Mouse (Mus musculus): ENCODE results near the gene Bok. TPM values are rescaled to one million over a fixed set of nuclear protein-coding genes. Genes with fewer than 3 reads are reported as not detected.

Bok gene
- polyA plus RNA-seq, 1 experiment, result 3.1 TPM

DNA sequence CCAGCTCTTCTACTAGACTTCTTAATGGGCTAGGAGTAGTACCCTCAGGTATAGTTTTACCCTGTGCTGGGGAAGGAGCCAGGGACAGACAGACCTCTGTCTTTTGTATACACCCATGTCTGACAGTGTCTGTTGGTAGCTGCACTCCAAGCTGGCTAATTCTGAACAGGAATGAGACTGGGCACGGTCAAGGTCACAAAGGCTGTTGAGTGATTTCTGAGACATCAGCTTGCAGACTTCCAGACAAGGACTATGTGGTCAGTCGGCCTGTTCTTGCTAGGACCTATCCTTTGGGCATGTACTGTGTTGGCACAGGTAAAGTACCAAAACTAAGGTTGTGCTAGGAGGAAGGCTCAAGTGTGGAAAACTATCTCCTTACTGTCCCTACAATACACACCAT is 30.7 kb downstream of the Bok start:
- H3K4me1 ChIP-seq (ENCODE audit: control insufficient read depth, insufficient read depth, low read length), result no peaks in the 10 kb centered on the region
- H3K4me3 ChIP-seq (replicated peaks; ENCODE audit: control insufficient read depth, low read depth, low read length), result no peak overlapping the region
- H3K27ac ChIP-seq (ENCODE audit: control insufficient read depth, insufficient read depth, low read depth, low read length, poor library complexity), result no peak overlapping the region
- TF ChIP-seq CTCF (IDR thresholded peaks at IDR 0.05; ENCODE audit: control insufficient read depth, insufficient read depth, low read length) (no peak), POLR2A (IDR thresholded peaks at IDR 0.05; ENCODE audit: borderline replicate concordance, control insufficient read depth, low read depth, low read length) (no peak)
- 76% methylated on average over 2 of the region's 2 CpGs for WGBS

DNA sequence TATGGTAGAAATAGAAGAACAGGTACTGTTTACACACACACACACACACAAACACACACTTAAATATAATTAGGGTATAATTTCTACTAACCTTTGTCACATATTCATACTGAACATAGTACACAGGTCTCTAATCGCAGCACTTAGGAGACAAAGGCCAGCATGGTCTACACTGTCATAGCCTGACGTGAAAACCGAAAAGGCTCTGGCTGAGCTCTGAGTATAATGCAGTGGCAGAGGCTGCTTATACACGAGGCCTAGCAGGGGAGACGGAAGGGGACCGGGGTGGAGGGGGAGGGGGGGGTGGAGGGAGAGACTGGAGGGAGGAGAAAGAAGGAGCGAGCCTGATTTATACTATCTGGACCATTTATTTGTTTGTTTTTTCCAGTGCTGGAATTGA is 36.1 kb downstream of the Bok start:
- Histone ChIP-seq H3K4me3 (replicated peaks; ENCODE audit: control insufficient read depth, low read depth, low read length) (no peak overlapping the region), H3K27ac (ENCODE audit: control insufficient read depth, insufficient read depth, low read depth, low read length, poor library complexity) (no peak overlapping the region), H3K4me1 (ENCODE audit: control insufficient read depth, insufficient read depth, low read length) (no peaks in the 10 kb centered on the region)
- WGBS, result 93% methylated on average over 7 of the region's 7 CpGs
- no peak for TF ChIP-seq POLR2A (IDR thresholded peaks at IDR 0.05; ENCODE audit: borderline replicate concordance, control insufficient read depth, low read depth, low read length)
- TF ChIP-seq CTCF (IDR thresholded peaks at IDR 0.05; ENCODE audit: control insufficient read depth, insufficient read depth, low read length), result no peak

DNA sequence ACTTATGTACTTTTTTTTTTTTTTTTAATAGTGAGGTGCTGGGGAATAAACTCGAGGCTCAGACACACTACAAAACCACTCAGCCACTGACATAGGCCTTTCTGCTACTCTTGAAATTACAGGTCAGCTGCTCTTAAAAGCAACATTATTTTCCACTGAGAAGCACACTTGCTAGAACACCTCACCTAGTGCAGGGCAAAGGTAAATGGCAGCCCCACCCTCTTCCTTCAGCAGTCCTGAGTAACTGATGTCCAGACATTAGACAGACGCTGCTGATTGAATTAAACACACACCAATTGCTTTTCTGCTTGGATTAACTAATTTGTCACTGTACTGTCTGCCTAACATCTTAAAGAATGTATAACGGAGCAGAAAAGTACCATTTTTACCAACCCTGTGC is 39.2 kb downstream of the Bok start:
- TF ChIP-seq CTCF (IDR thresholded peaks at IDR 0.05; ENCODE audit: control insufficient read depth, insufficient read depth, low read length) (no peak), POLR2A (IDR thresholded peaks at IDR 0.05; ENCODE audit: borderline replicate concordance, control insufficient read depth, low read depth, low read length) (no peak)
- 81% methylated on average over 3 of the region's 3 CpGs for WGBS
- Histone ChIP-seq H3K27ac (ENCODE audit: control insufficient read depth, insufficient read depth, low read depth, low read length, poor library complexity) (no peak overlapping the region), H3K4me3 (replicated peaks; ENCODE audit: control insufficient read depth, low read depth, low read length) (no peak overlapping the region), H3K4me1 (ENCODE audit: control insufficient read depth, insufficient read depth, low read length) (no peaks in the 10 kb centered on the region)

GRCm38 (mm10) chr1:93725665-93726064 is 40.2 kb downstream of the Bok start:
- WGBS, result 85% methylated on average over 5 of the region's 5 CpGs
- Histone ChIP-seq H3K4me1 (ENCODE audit: control insufficient read depth, insufficient read depth, low read length) (no peaks in the 10 kb centered on the region), H3K27ac (ENCODE audit: control insufficient read depth, insufficient read depth, low read depth, low read length, poor library complexity) (no peak overlapping the region), H3K4me3 (replicated peaks; ENCODE audit: control insufficient read depth, low read depth, low read length) (no peak overlapping the region)
- TF ChIP-seq POLR2A (IDR thresholded peaks at IDR 0.05; ENCODE audit: borderline replicate concordance, control insufficient read depth, low read depth, low read length) (no peak), CTCF (IDR thresholded peaks at IDR 0.05; ENCODE audit: control insufficient read depth, insufficient read depth, low read length) (no peak)

GRCm38 (mm10) chr1:93726116-93726515 is 40.7 kb downstream of the Bok start:
- no peak for TF ChIP-seq POLR2A (IDR thresholded peaks at IDR 0.05; ENCODE audit: borderline replicate concordance, control insufficient read depth, low read depth, low read length)
- no peak for TF ChIP-seq CTCF (IDR thresholded peaks at IDR 0.05; ENCODE audit: control insufficient read depth, insufficient read depth, low read length)
- WGBS, result 84% methylated on average over 3 of the region's 3 CpGs
- Histone ChIP-seq H3K27ac (ENCODE audit: control insufficient read depth, insufficient read depth, low read depth, low read length, poor library complexity) (no peak overlapping the region), H3K4me1 (ENCODE audit: control insufficient read depth, insufficient read depth, low read length) (no peaks in the 10 kb centered on the region), H3K4me3 (replicated peaks; ENCODE audit: control insufficient read depth, low read depth, low read length) (no peak overlapping the region)

DNA sequence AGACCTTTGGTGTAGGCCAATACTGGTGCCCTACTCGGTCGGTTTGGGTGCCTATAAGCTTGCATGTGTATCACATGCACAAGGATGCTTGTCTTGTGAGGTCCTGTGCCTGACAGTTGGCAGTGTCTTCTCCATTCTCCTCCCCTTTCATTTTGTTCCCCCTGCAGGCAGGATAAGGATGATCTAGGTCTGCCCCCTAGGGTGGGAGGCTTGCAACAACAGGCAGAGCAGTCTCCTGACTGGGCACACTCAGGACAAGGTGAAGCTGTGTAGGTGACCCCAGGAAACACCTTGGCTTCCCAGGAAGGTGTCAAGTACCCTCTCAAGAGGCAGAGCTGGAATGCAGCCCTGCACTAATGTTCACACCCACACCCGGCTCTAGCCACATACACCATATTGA is 41.5 kb downstream of the Bok start:
- Histone ChIP-seq H3K4me1 (ENCODE audit: control insufficient read depth, insufficient read depth, low read length) (no peaks in the 10 kb centered on the region), H3K4me3 (replicated peaks; ENCODE audit: control insufficient read depth, low read depth, low read length) (no peak overlapping the region), H3K27ac (ENCODE audit: control insufficient read depth, insufficient read depth, low read depth, low read length, poor library complexity) (no peak overlapping the region)
- TF ChIP-seq CTCF (IDR thresholded peaks at IDR 0.05; ENCODE audit: control insufficient read depth, insufficient read depth, low read length) (peak; percentile 78), POLR2A (IDR thresholded peaks at IDR 0.05; ENCODE audit: borderline replicate concordance, control insufficient read depth, low read depth, low read length) (no peak)
- WGBS, result 52% methylated on average over 3 of the region's 3 CpGs

GRCm38 (mm10) chr1:93731103-93731502 is 45.6 kb downstream of the Bok start:
- no peaks in the 10 kb centered on the region for H3K4me1 ChIP-seq (ENCODE audit: control insufficient read depth, insufficient read depth, low read length)
- no peak overlapping the region for H3K27ac ChIP-seq (ENCODE audit: control insufficient read depth, insufficient read depth, low read depth, low read length, poor library complexity)
- WGBS, result 89% methylated on average over 5 of the region's 5 CpGs
- TF ChIP-seq CTCF (IDR thresholded peaks at IDR 0.05; ENCODE audit: control insufficient read depth, insufficient read depth, low read length) (no peak), POLR2A (IDR thresholded peaks at IDR 0.05; ENCODE audit: borderline replicate concordance, control insufficient read depth, low read depth, low read length) (no peak)
- H3K4me3 ChIP-seq (replicated peaks; ENCODE audit: control insufficient read depth, low read depth, low read length), result no peak overlapping the region

- Histone ChIP-seq H3K4me1 (ENCODE audit: control insufficient read depth, insufficient read depth, low read length) (no peaks in the 10 kb centered on the region), H3K27ac (ENCODE audit: control insufficient read depth, insufficient read depth, low read depth, low read length, poor library complexity) (no peak overlapping the region), H3K4me3 (replicated peaks; ENCODE audit: control insufficient read depth, low read depth, low read length) (no peak overlapping the region)
- TF ChIP-seq CTCF (IDR thresholded peaks at IDR 0.05; ENCODE audit: control insufficient read depth, insufficient read depth, low read length), result no peak
- TF ChIP-seq POLR2A (IDR thresholded peaks at IDR 0.05; ENCODE audit: borderline replicate concordance, control insufficient read depth, low read depth, low read length), result no peak
- 81% methylated on average over 3 of the region's 3 CpGs for WGBS
Measured at GRCm38 (mm10) chr1:93731880-93732281, 46.4 kb downstream of the Bok start.

- Histone ChIP-seq H3K4me1 (ENCODE audit: control insufficient read depth, insufficient read depth, low read length) (no peaks in the 10 kb centered on the region), H3K27ac (ENCODE audit: control insufficient read depth, insufficient read depth, low read depth, low read length, poor library complexity) (no peak overlapping the region), H3K4me3 (replicated peaks; ENCODE audit: control insufficient read depth, low read depth, low read length) (no peak overlapping the region)
- WGBS, result 59% methylated on average over 3 of the region's 3 CpGs
- TF ChIP-seq CTCF (IDR thresholded peaks at IDR 0.05; ENCODE audit: control insufficient read depth, insufficient read depth, low read length), result no peak
- no peak for TF ChIP-seq POLR2A (IDR thresholded peaks at IDR 0.05; ENCODE audit: borderline replicate concordance, control insufficient read depth, low read depth, low read length)
Measured at GRCm38 (mm10) chr1:93735859-93736258, 50.4 kb downstream of the Bok start.

Data from bone marrow, adult 2 months (tissue).